Mouse (Mus musculus) hindbrain, embryonic 12.5 days (tissue): ENCODE measurements around the gene Med24. TPM values are rescaled to one million over a fixed set of nuclear protein-coding genes. Genes with fewer than 3 reads are reported as not detected.
"Not testable (repeated sequence)": the region's sequence is repeated elsewhere in the genome, so short reads cannot be mapped to it uniquely, and the experiment has no call there.

Experiments
- ATAC-seq: fragments of 200-750 bp; cut with Nextera tagmentation; 2 replicates; pipeline ENCODE4 v1.8.0; 2017; ENCODE audit warnings: moderate TSS enrichment; ENCODE audit not compliant: low FRiP score
- H3K27ac ChIP-seq: fragments of 300-500 bp; sonication (generic); 2 replicates; pipeline ENCODE4 v1.5.1; 2016; ENCODE audit warnings: mild to moderate bottlenecking
- H3K27me3 ChIP-seq: fragments of 300-500 bp; sonication (generic); 2 replicates; pipeline ENCODE4 v1.6.1; 2016; ENCODE audit warnings: mild to moderate bottlenecking
- H3K36me3 ChIP-seq: fragments of 300-500 bp; sonication (generic); 2 replicates; pipeline ENCODE4 v1.6.1; 2016; ENCODE audit warnings: mild to moderate bottlenecking
- H3K4me1 ChIP-seq: fragments of 300-500 bp; sonication (generic); 2 replicates; pipeline ENCODE4 v1.6.1; 2016
- H3K4me2 ChIP-seq: fragments of 300-500 bp; sonication (generic); replicated peaks from 2 replicates; pipeline ENCODE4 v1.6.1; 2016; ENCODE audit warnings: mild to moderate bottlenecking
- H3K4me3 ChIP-seq: fragments of 300-500 bp; sonication (generic); 2 replicates; pipeline ENCODE4 v1.5.1; 2016; ENCODE audit warnings: mild to moderate bottlenecking
- H3K9ac ChIP-seq: fragments of 300-500 bp; sonication (generic); 2 replicates; pipeline ENCODE4 v1.6.1; 2016; ENCODE audit warnings: mild to moderate bottlenecking, moderate library complexity
- H3K9me3 ChIP-seq: fragments of 300-500 bp; sonication (generic); replicated peaks from 2 replicates; pipeline ENCODE4 v1.6.1; 2016; ENCODE audit warnings: mild to moderate bottlenecking
- WGBS: fragments of 180-500 bp; shearing (Covaris S2); methylation state at CpG from one replicate; pipeline ENCODE4 v1.1.7; 2016; 5-methylcytosine and 5-hydroxymethylcytosine counted together
- polyA plus RNA-seq: library from polyadenylated mRNA; unstranded; fragments of >200 nt; fragmentation: Nextera tagmentation; extraction: Ambion mirVana; gene quantifications from 2 replicates; pipeline ENCODE4 v1.2.1, GENCODE M21; 2016

The Med24 gene
- polyA plus RNA-seq, 1 experiment from 2014 or later: 85.0 TPM

DNA sequence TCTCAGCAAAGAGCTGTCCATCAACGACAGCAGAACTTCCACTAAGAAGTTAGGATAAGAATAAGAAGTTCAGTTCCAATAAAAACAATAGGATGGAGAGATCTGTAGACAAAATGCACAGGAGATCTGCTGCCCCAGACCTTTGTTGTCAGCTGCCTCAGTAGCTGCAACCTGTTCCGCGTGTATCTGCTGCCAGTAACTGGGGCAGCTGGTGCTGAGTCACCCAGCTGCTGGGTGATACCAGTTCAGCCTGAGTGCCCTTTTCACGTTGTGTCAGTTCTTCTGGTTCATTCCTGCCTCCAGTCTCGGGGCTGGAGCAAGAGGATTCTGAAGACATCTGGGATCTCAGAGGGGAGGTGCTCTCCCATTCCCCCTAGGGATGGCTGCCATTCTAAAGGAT is 57.4 kb downstream of the Med24 start:
- Histone ChIP-seq H3K9me3 (no peaks in the 10 kb centered on the region), H3K4me2 (no peak overlapping the region), H3K4me3 (no peak overlapping the region), H3K27ac (no peak overlapping the region), H3K9ac (no peak overlapping the region), H3K4me1 (no peaks in the 10 kb centered on the region), H3K27me3 (peaks cover 38% of the 10 kb centered on the region), H3K36me3 (no peaks in the 10 kb centered on the region)
- ATAC-seq: no peak
- 60% methylated on average over 5 of the region's 5 CpGs for WGBS

- H3K27me3 ChIP-seq: peaks cover 41% of the 10 kb centered on the region
- no peak overlapping the region for H3K27ac ChIP-seq
- H3K9me3 ChIP-seq: no peaks in the 10 kb centered on the region
- no peaks in the 10 kb centered on the region for H3K36me3 ChIP-seq
- no peak overlapping the region for H3K9ac ChIP-seq
- H3K4me1 ChIP-seq: no peaks in the 10 kb centered on the region
- H3K4me2 ChIP-seq: no peak overlapping the region
- 78% methylated on average over 3 of the region's 3 CpGs for WGBS
- ATAC-seq: no peak
- no peak overlapping the region for H3K4me3 ChIP-seq
Observed at GRCm38 (mm10) chr11:98671284-98671815, 57.9 kb downstream of the Med24 start.

DNA sequence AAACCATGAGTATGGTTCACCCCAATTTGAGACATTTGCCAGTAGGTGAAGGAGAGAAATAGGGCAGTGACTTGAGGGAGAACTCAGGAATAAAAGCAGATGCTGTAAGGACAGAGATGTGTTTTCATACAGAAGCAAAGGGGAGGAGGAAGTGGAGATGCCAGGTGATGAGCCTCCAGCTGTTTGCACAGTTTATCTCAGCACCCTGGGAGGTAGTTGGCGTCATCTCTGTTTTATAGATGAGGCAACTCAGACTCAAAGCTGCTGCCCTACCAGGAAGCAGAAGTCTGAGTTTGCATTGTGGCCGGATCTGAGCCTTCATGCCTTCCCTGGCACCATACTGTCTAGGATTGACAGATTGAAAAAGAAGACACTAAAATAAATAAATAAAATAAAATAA is 60.3 kb downstream of the Med24 start:
- no peak overlapping the region for H3K4me3 ChIP-seq
- H3K9me3 ChIP-seq: no peaks in the 10 kb centered on the region
- peaks cover 42% of the 10 kb centered on the region for H3K27me3 ChIP-seq
- no peak overlapping the region for H3K9ac ChIP-seq
- H3K27ac ChIP-seq: no peak overlapping the region
- no peak for ATAC-seq
- H3K4me2 ChIP-seq: no peak overlapping the region
- H3K4me1 ChIP-seq: no peaks in the 10 kb centered on the region
- 74% methylated on average over 2 of the region's 2 CpGs for WGBS
- H3K36me3 ChIP-seq: no peaks in the 10 kb centered on the region

DNA sequence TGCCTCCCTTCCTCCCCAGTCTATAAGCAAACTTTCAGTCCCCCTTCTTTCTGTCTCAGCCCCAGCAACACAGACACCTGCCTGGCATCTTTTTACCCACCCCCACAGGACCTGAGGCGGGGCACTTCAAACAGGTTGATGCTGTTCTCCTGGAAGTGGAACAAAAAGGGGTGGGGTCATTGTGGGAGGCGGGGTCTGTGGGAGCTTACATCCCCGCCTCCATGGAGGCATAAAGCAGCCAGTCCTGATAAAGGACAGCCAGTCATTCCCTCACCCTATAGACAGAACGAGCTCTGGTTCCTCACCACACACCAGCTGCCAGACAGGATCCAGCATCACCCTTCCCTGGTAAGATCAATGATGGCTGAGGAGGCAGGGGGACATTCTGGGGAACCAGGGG is 65.1 kb downstream of the Med24 start, which contains the start of gene Gsdma:
Gene Gsdma (plus strand): TSS at position 261 of the 400 bp plus-strand sequence.
- H3K9me3 ChIP-seq: no peaks in the 10 kb centered on the region
- H3K4me1 ChIP-seq: no peaks in the 10 kb centered on the region
- no peak within 1 kb of the TSS for H3K9ac ChIP-seq
- no peaks in the 10 kb centered on the region for H3K36me3 ChIP-seq
- ATAC-seq: no peak
- H3K4me2 ChIP-seq: no peak within 1 kb of the TSS
- no peak within 1 kb of the TSS for H3K4me3 ChIP-seq
- WGBS: 28% methylated on average over 4 of the region's 4 CpGs
- H3K27me3 ChIP-seq: peaks cover 27% of the 10 kb centered on the region
- no peak within 1 kb of the TSS for H3K27ac ChIP-seq

DNA sequence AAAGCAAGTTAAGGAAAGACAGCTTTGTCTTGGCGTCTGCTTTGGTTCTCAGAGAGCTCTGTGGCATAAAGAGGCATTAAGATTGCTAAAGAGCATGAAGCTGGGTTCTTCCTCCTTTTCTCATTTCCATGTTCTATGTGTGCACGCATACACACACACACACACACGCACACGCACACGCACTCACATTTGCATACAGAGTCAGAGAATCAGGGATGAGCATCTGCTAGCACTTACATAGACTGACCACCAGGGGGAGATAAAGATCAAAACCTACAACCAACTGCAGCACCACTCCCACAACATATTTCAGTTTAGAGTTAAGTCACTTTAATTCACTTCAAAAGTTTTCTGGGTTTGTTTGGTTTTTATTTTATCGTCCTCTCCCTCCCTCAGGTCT is 68.7 kb downstream of the Med24 start:
- no peaks in the 10 kb centered on the region for H3K36me3 ChIP-seq
- ATAC-seq: no peak
- peaks cover 5% of the 10 kb centered on the region; the same call in 1 of the 2 replicates for H3K27me3 ChIP-seq
- 7% methylated on average over 6 of the region's 6 CpGs for WGBS
- H3K9me3 ChIP-seq: no peaks in the 10 kb centered on the region
- H3K9ac ChIP-seq: no peak overlapping the region
- H3K27ac ChIP-seq: no peak overlapping the region
- no peaks in the 10 kb centered on the region for H3K4me1 ChIP-seq
- H3K4me3 ChIP-seq: no peak overlapping the region
- peak overlapping the region; percentile 34 for H3K4me2 ChIP-seq

DNA sequence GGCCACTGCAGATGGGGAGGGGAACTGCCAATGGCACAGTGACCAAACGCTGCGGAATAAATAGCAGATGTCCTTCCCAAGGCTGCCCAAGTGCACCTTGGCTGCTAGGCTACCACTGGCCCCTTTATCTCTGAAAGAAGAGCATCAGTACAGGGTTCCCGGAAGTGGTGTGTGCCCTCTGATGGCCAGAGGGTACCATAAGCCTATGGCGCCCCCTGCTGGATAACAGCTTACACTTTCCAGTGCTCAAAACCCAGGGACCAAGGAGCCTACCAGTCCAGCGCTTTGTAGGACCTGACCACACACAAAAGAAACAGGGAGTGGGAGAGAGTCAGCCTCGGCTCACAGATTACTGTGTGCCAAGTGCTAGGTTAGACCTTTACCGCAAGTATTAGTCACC is 74.2 kb downstream of the Med24 start:
- not testable (repeated sequence) for H3K4me1 ChIP-seq

More for the DNA sequence above, 74.2 kb downstream of the Med24 start:
- H3K27ac ChIP-seq, H3K4me2 ChIP-seq, H3K9ac ChIP-seq, H3K27me3 ChIP-seq, ATAC-seq, H3K4me3 ChIP-seq, H3K36me3 ChIP-seq, H3K9me3 ChIP-seq: not testable (repeated sequence)
- WGBS: 12% methylated on average over 7 of the region's 7 CpGs

Other genes with a start within 250 kb of the Med24 start
- 0.09 TPM in 1 of 2 replicates, not detected in the other for gene Ikzf3, start 183.4 kb downstream of the Med24 start, polyA plus RNA-seq
- gene Zpbp2, start 178.3 kb downstream of the Med24 start, polyA plus RNA-seq: 0.17 and 0.38 TPM in 2 replicates
- 69.8 and 71.4 TPM in 2 replicates for gene Ormdl3, start 142.1 kb downstream of the Med24 start, polyA plus RNA-seq
- not detected in 2 replicates for gene Lrrc3c, start 131.1 kb downstream of the Med24 start, polyA plus RNA-seq
- gene Gm12355, start 103.8 kb downstream of the Med24 start, polyA plus RNA-seq: 0.49 and 0.55 TPM in 2 replicates
- not detected in 2 replicates for gene Gsdma3, start 103.1 kb downstream of the Med24 start, polyA plus RNA-seq
- gene Gsdma2, start 82.7 kb downstream of the Med24 start, polyA plus RNA-seq: not detected in 2 replicates
- gene Gsdma, start 65.1 kb downstream of the Med24 start, polyA plus RNA-seq: not detected in 2 replicates
- 222 and 226 TPM in 2 replicates for gene Psmd3, start 46.9 kb downstream of the Med24 start, polyA plus RNA-seq
- gene Csf3, start 28.2 kb downstream of the Med24 start, polyA plus RNA-seq: not detected in 2 replicates
- gene Thra, start 11.2 kb upstream of the Med24 start, polyA plus RNA-seq: 67.2 and 68.4 TPM in 2 replicates
- gene Nr1d1, start 45.9 kb upstream of the Med24 start, polyA plus RNA-seq: 1.2 and 1.3 TPM in 2 replicates
- 38.8 and 40.4 TPM in 2 replicates for gene Msl1, start 66.1 kb upstream of the Med24 start, polyA plus RNA-seq
- gene Casc3, start 75.5 kb upstream of the Med24 start, polyA plus RNA-seq: 62.5 and 66.5 TPM in 2 replicates
- 3.1 and 4.1 TPM in 2 replicates for gene Rapgefl1, start 107.3 kb upstream of the Med24 start, polyA plus RNA-seq
- gene Wipf2, start 134.2 kb upstream of the Med24 start, polyA plus RNA-seq: 4.7 and 5.0 TPM in 2 replicates
- 19.0 and 20.2 TPM in 2 replicates for gene Cdc6, start 178.4 kb upstream of the Med24 start, polyA plus RNA-seq
- 38.6 and 46.9 TPM in 2 replicates for gene Rara, start 198.4 kb upstream of the Med24 start, polyA plus RNA-seq